Mouse (Mus musculus): ENCODE data around the gene Slc35e4.

DNA sequence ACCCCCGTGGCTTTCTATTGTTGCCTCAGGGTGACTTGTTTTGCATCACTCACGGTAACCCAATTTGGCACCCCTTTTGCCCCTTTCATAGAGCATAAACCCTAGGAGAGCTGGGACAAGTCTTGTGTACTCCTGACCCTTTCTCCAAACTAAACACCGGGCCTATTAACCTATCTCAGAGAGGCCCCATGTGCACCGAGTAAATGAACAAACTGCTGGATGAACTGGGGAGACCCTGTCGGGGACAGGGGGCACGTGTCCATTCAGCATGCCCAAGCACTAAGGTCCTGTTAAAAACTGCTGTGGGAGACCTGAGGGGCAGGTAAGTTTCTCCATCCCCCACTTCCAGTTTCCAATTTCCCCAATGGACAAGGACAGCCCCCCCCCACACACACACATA is 16.5 kb upstream of the Slc35e4 start:
- TF ChIP-seq MYOD1 (IDR thresholded peaks at IDR 0.05; ENCODE audit: control insufficient read depth in 1 of 3, insufficient read length in 2 of 3, low read depth in 2 of 3) (no peak), POLR2A (IDR thresholded peaks at IDR 0.05; ENCODE audit: insufficient read length, low read depth) (no peak), MAX (IDR thresholded peaks at IDR 0.05; ENCODE audit: low read depth) (no peak), E2F4 (IDR thresholded peaks at IDR 0.05; ENCODE audit: insufficient read depth) (no peak)

Measured in myocyte (in vitro differentiated cells).